Mouse (Mus musculus): Measurements from ENCODE around the gene Hist1h2bg.

DNA sequence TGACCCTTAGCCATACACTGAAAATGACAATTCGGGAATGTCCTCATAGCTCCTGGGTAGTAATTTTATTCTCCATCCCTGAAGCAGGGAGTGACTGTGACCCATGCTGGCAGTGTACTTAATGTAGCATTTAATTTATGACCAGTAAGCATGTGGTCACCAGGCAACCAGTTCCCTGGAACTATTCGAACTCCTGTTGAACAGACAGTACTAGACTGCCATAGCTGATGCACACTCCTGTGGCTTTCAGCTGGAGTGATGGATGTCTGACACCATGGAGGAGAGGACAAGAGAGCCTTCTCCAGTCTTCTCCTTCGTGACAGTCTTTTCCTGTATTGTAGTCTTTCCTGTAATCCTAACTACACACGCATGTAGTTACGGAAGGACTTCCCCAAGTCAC is 42.2 kb upstream of the Hist1h2bg start:
- no peak for TF ChIP-seq ELF1 (IDR thresholded peaks at IDR 0.05; ENCODE audit: low read depth, low read length)
- no peak for TF ChIP-seq ZMIZ1 (IDR thresholded peaks at IDR 0.05; ENCODE audit: low read depth, low read length)
- TF ChIP-seq NELFE (IDR thresholded peaks at IDR 0.05; ENCODE audit: low read depth, low read length), result no peak
- TF ChIP-seq ZKSCAN1 (IDR thresholded peaks at IDR 0.05; ENCODE audit: low read depth, low read length), result no peak
- no peak for TF ChIP-seq POLR2A (IDR thresholded peaks at IDR 0.05; ENCODE audit: control insufficient read depth in 1 of 2, insufficient read depth in 1 of 2, low read depth in 1 of 2, low read length in 2 of 2, poor library complexity in 1 of 2)
- TF ChIP-seq RAD21 (IDR thresholded peaks at IDR 0.05; ENCODE audit: low read depth, low read length), result no peak
- no peak for TF ChIP-seq CTCF (IDR thresholded peaks at IDR 0.05 in 2 of 3, conservative IDR thresholded peaks at IDR 0.05 in 1 of 3; ENCODE audit: control insufficient read depth in 1 of 3, insufficient read depth in 1 of 3, low read depth in 2 of 3, low read length in 3 of 3, poor library complexity in 1 of 3, severe bottlenecking in 1 of 3)
- TF ChIP-seq POLR2AphosphoS2 (IDR thresholded peaks at IDR 0.05; ENCODE audit: low read length), result no peak
- TF ChIP-seq GATA1 (IDR thresholded peaks at IDR 0.05; ENCODE audit: low read depth, low read length), result no peak
